Mouse (Mus musculus) adrenal gland, adult 18-20 months (tissue): Measurements from ENCODE around the gene Dclk3. TPM values are rescaled to one million over a fixed set of nuclear protein-coding genes. Genes with fewer than 3 reads are reported as not detected.

Source experiments
- DNase-seq, 2 experiments: peaks; one replicate each; pipeline ENCODE4 v3.0.0; 2021 to 2022; ENCODE audit warnings: low spot score in 2 of 2
- total RNA-seq, 2 experiments: library from RNA; stranded (reverse); gene quantifications; 1 replicate in 1 of 2; 2 replicates in 1 of 2; pipeline ENCODE4 v1.2.3; 2021

The Dclk3 gene
- total RNA-seq, 2 experiments from 2014 or later: 0.99 to 1.1 TPM

- DNase-seq: no peak
Measured at GRCm38 (mm10) chr9:111481011-111481410, 42.1 kb downstream of the Dclk3 start.

GRCm38 (mm10) chr9:111486645-111487477, 48.0 kb downstream of the Dclk3 start:
- no peak for DNase-seq

- DNase-seq: no peak
Measured at GRCm38 (mm10) chr9:111490583-111490982, 51.7 kb downstream of the Dclk3 start.

- no peak for DNase-seq
Measured at GRCm38 (mm10) chr9:111491280-111491679, 52.4 kb downstream of the Dclk3 start.

- DNase-seq: no peak
Measured at GRCm38 (mm10) chr9:111493490-111493889, 54.6 kb downstream of the Dclk3 start.

- peak; percentile 68 to 69 for DNase-seq
Measured at GRCm38 (mm10) chr9:111495561-111495960, 56.7 kb downstream of the Dclk3 start.

GRCm38 (mm10) chr9:111497074-111497811, 58.4 kb downstream of the Dclk3 start:
- peak; percentile 73 to 74 for DNase-seq

GRCm38 (mm10) chr9:111500211-111500610, 61.3 kb downstream of the Dclk3 start:
- no peak for DNase-seq

GRCm38 (mm10) chr9:111506075-111506474, 67.2 kb downstream of the Dclk3 start:
- DNase-seq: no peak

- no peak for DNase-seq
Measured at GRCm38 (mm10) chr9:111514586-111515473, 75.9 kb downstream of the Dclk3 start.

GRCm38 (mm10) chr9:111515536-111515935, 76.7 kb downstream of the Dclk3 start:
- DNase-seq: no peak

GRCm38 (mm10) chr9:111522226-111522625, 83.3 kb downstream of the Dclk3 start:
- DNase-seq: no peak

GRCm38 (mm10) chr9:111523111-111523510, 84.2 kb downstream of the Dclk3 start:
- no peak for DNase-seq

GRCm38 (mm10) chr9:111523871-111524270, 85.0 kb downstream of the Dclk3 start:
- DNase-seq: no peak

GRCm38 (mm10) chr9:111534744-111535423, 96.0 kb downstream of the Dclk3 start:
- no peak for DNase-seq

GRCm38 (mm10) chr9:111535445-111536064, 96.7 kb downstream of the Dclk3 start:
- DNase-seq: no peak
